Mouse (Mus musculus): Measurements from ENCODE around the gene Zic3. TPM values are rescaled to one million over a fixed set of nuclear protein-coding genes. Genes with fewer than 3 reads are reported as not detected.

The Zic3 gene
- polyA plus RNA-seq, 1 experiment from 2014 or later = 16.9 TPM

- Histone ChIP-seq H3K9me3 (replicated peaks) (peaks cover 18% of the 10 kb centered on the region; the same call in 1 of the 2 replicates), H3K27me3 (ENCODE audit: low read depth, poor library complexity, severe bottlenecking) (peaks cover 88% of the 10 kb centered on the region), H3K36me3 (no peaks in the 10 kb centered on the region), H3K4me1 (peaks cover 24% of the 10 kb centered on the region), H3K27ac (replicated peaks) (peak overlapping the region; percentile 86), H3K4me3 (peak overlapping the region; percentile 62)
- DNase-seq (ENCODE audit: low spot score) = peak; percentile 87
- WGBS = 16% methylated on average over 48 of the region's 48 CpGs
Observed at GRCm38 (mm10) chrX:58030100-58030834, 7.8 kb downstream of the Zic3 start.

GRCm38 (mm10) chrX:58030835-58031670 is 8.6 kb downstream of the Zic3 start:
- WGBS = 15% methylated on average over 56 of the region's 56 CpGs
- DNase-seq (ENCODE audit: low spot score) = peak; percentile 60
- Histone ChIP-seq H3K36me3 (no peaks in the 10 kb centered on the region), H3K4me3 (peak overlapping the region; percentile 62), H3K4me1 (peaks cover 24% of the 10 kb centered on the region), H3K9me3 (replicated peaks) (peaks cover 18% of the 10 kb centered on the region; the same call in 1 of the 2 replicates), H3K27ac (replicated peaks) (peak overlapping the region; percentile 86), H3K27me3 (ENCODE audit: low read depth, poor library complexity, severe bottlenecking) (peaks cover 80% of the 10 kb centered on the region)

GRCm38 (mm10) chrX:58031671-58032605 is 9.4 kb downstream of the Zic3 start:
- peaks cover 24% of the 10 kb centered on the region for H3K4me1 ChIP-seq
- WGBS = 14% methylated on average over 56 of the region's 56 CpGs
- H3K27ac ChIP-seq (replicated peaks) = peak overlapping the region; percentile 86
- H3K27me3 ChIP-seq (ENCODE audit: low read depth, poor library complexity, severe bottlenecking) = peaks cover 78% of the 10 kb centered on the region
- no peaks in the 10 kb centered on the region for H3K36me3 ChIP-seq
- DNase-seq (ENCODE audit: low spot score) = peak; percentile 51
- H3K4me3 ChIP-seq = peak overlapping the region; percentile 62
- H3K9me3 ChIP-seq (replicated peaks) = peaks cover 18% of the 10 kb centered on the region; the same call in 1 of the 2 replicates

GRCm38 (mm10) chrX:58032622-58033021 is 10.1 kb downstream of the Zic3 start:
- peak; percentile 27 for DNase-seq (ENCODE audit: low spot score)
- no peaks in the 10 kb centered on the region for H3K36me3 ChIP-seq
- peaks cover 72% of the 10 kb centered on the region for H3K27me3 ChIP-seq (ENCODE audit: low read depth, poor library complexity, severe bottlenecking)
- H3K4me1 ChIP-seq = peaks cover 21% of the 10 kb centered on the region
- peak overlapping the region; percentile 62 for H3K4me3 ChIP-seq
- WGBS = 19% methylated on average over 7 of the region's 7 CpGs
- H3K27ac ChIP-seq (replicated peaks) = peak overlapping the region; percentile 86
- peaks cover 18% of the 10 kb centered on the region; the same call in 1 of the 2 replicates for H3K9me3 ChIP-seq (replicated peaks)

GRCm38 (mm10) chrX:58033521-58033920 is 11.0 kb downstream of the Zic3 start:
- peaks cover 68% of the 10 kb centered on the region for H3K27me3 ChIP-seq (ENCODE audit: low read depth, poor library complexity, severe bottlenecking)
- no peaks in the 10 kb centered on the region for H3K36me3 ChIP-seq
- H3K27ac ChIP-seq (replicated peaks) = peak overlapping the region; percentile 86
- H3K4me3 ChIP-seq = peak overlapping the region; percentile 62
- peaks cover 24% of the 10 kb centered on the region for H3K4me1 ChIP-seq
- DNase-seq (ENCODE audit: low spot score) = peak; percentile 26
- H3K9me3 ChIP-seq (replicated peaks) = peaks cover 18% of the 10 kb centered on the region; the same call in 1 of the 2 replicates
- 16% methylated on average over 22 of the region's 22 CpGs for WGBS

- 20% methylated on average over 70 of the region's 70 CpGs for WGBS
- Histone ChIP-seq H3K9me3 (replicated peaks) (no peaks in the 10 kb centered on the region; the same call in 1 of the 2 replicates), H3K4me3 (peak overlapping the region; percentile 51), H3K4me1 (peaks cover 18% of the 10 kb centered on the region), H3K27me3 (ENCODE audit: low read depth, poor library complexity, severe bottlenecking) (peaks cover 31% of the 10 kb centered on the region), H3K27ac (replicated peaks) (peak overlapping the region; percentile 88), H3K36me3 (no peaks in the 10 kb centered on the region)
- DNase-seq (ENCODE audit: low spot score) = peak; percentile 80
Observed at GRCm38 (mm10) chrX:58038061-58039007, 15.8 kb downstream of the Zic3 start.

- WGBS = 23% methylated on average over 4 of the region's 4 CpGs
- no peak for DNase-seq (ENCODE audit: low spot score)
- no peak overlapping the region for H3K4me3 ChIP-seq
- no peaks in the 10 kb centered on the region for H3K36me3 ChIP-seq
- peaks cover 17% of the 10 kb centered on the region for H3K4me1 ChIP-seq
- no peaks in the 10 kb centered on the region; the same call in 1 of the 2 replicates for H3K9me3 ChIP-seq (replicated peaks)
- H3K27ac ChIP-seq (replicated peaks) = peak overlapping the region; percentile 88; the same call in 1 of the 2 replicates
- peaks cover 20% of the 10 kb centered on the region for H3K27me3 ChIP-seq (ENCODE audit: low read depth, poor library complexity, severe bottlenecking)
Observed at GRCm38 (mm10) chrX:58039703-58040102, 17.2 kb downstream of the Zic3 start.

GRCm38 (mm10) chrX:58041865-58042264 is 19.4 kb downstream of the Zic3 start:
- no peak overlapping the region for H3K4me3 ChIP-seq
- H3K27ac ChIP-seq (replicated peaks) = no peak overlapping the region
- H3K27me3 ChIP-seq (ENCODE audit: low read depth, poor library complexity, severe bottlenecking) = peaks cover 13% of the 10 kb centered on the region
- H3K9me3 ChIP-seq (replicated peaks) = no peaks in the 10 kb centered on the region; the same call in 1 of the 2 replicates
- peaks cover 17% of the 10 kb centered on the region for H3K4me1 ChIP-seq
- 55% methylated on average over 3 of the region's 3 CpGs for WGBS
- no peaks in the 10 kb centered on the region for H3K36me3 ChIP-seq
- no peak for DNase-seq (ENCODE audit: low spot score)

- WGBS = 79% methylated on average over 4 of the region's 4 CpGs
- Histone ChIP-seq H3K4me3 (no peak overlapping the region), H3K9me3 (replicated peaks) (no peaks in the 10 kb centered on the region; the same call in 1 of the 2 replicates), H3K27ac (replicated peaks) (no peak overlapping the region), H3K36me3 (no peaks in the 10 kb centered on the region), H3K27me3 (ENCODE audit: low read depth, poor library complexity, severe bottlenecking) (peaks cover 11% of the 10 kb centered on the region), H3K4me1 (peaks cover 16% of the 10 kb centered on the region)
- DNase-seq (ENCODE audit: low spot score) = no peak
Observed at GRCm38 (mm10) chrX:58042512-58042911, 20.0 kb downstream of the Zic3 start.
